Mouse (Mus musculus) spleen, postnatal 10 days (tissue): ENCODE data around the gene Wwp2.
"Not testable (repeated sequence)": the region's sequence is repeated elsewhere in the genome, so short reads cannot be mapped to it uniquely, and the experiment has no call there.

Experiments
- DNase-seq, 2 experiments: peaks; one replicate each; pipeline ENCODE4 v3.0.0; 2021 to 2022; ENCODE audit warnings: low spot score in 2 of 2

The Wwp2 gene

GRCm38 (mm10) chr8:107475613-107476012 lies 39.4 kb downstream of the Wwp2 start:
- DNase-seq = no peak

- not testable (repeated sequence) for DNase-seq
Measured at GRCm38 (mm10) chr8:107476786-107477185, 40.6 kb downstream of the Wwp2 start.

DNA sequence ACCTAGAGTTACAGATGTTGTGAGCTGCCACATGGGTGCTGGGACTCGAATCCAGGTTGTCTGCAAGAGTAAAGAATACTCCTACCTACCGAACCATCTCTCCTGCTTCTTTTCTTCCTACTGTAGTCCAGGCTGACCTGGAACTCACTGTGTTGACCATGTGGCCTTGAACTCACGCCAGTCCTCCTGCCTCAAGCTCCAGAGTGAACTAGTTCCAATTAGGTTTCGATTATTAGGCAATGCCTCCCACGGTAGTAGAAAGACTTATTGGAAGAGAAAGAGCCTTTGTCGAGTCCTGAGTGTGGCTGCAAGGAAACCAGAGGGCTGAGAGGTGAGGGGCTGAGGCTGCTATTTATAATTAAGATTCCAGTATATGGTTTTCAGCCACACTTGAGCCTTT lies 42.6 kb downstream of the Wwp2 start:
- DNase-seq = no peak

DNA sequence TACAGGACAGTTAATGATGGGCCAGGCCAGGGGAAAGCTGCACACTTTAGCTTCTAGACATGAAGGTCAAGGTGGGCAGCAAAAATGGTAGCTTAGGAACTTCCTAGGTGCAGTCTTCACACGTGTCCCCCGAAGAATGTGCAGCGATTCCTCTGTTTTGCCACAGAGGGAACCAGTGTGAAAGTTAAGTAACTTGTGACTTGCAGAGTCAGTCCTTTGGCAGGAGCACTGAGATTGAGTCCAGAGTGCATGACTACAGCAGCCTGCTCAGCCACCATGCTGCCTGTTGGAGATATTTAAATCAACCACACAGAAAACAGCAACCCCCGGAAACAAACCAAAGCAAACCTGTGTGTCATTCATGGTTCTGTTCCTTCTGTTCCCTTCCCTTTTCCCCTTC lies 44.3 kb downstream of the Wwp2 start:
- no peak for DNase-seq

DNA sequence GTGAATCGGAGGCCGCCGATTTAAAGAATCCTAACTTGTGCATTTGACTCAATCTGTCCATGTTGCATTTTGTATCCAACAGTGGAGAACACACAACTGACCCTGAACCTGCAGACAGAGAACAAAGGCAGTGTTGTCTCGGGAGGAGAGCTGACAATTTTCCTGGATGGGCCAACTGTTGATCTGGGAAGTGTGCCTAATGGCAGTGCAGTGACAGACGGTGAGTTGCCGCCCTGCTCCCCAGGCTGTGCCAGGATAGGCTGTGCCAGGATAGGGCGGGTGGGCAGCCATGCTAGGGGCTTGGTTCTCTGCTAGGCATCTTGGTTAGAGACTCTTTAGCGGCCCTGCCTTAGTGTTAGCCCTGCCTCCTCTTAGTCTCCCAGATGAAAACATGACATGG lies 47.1 kb downstream of the Wwp2 start:
- DNase-seq = no peak

- no peak for DNase-seq
Measured at GRCm38 (mm10) chr8:107484956-107485355, 48.8 kb downstream of the Wwp2 start.

GRCm38 (mm10) chr8:107488551-107488950 lies 52.4 kb downstream of the Wwp2 start:
- no peak for DNase-seq

- DNase-seq = no peak
Measured at GRCm38 (mm10) chr8:107489086-107489485, 52.9 kb downstream of the Wwp2 start.

DNA sequence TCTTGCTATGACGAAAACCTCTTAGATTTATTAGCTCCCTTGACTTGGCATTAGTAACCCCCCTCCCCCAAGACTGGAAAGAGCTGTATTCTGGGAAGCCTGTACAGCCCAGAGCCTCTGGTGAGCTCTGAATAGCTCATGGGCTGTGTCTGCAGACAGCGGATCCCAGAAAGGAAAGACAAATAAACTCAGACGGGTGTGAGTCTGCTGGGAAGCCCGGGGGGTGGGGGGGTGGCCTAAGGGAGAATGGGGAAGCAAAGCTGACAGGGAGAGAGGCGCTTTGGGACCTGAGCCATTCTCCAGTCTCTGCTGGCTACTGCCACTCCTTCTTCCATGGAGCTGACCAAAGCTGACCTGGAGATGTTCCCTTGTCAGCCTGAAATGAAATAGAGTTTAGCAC lies 53.8 kb downstream of the Wwp2 start:
- no peak for DNase-seq

DNA sequence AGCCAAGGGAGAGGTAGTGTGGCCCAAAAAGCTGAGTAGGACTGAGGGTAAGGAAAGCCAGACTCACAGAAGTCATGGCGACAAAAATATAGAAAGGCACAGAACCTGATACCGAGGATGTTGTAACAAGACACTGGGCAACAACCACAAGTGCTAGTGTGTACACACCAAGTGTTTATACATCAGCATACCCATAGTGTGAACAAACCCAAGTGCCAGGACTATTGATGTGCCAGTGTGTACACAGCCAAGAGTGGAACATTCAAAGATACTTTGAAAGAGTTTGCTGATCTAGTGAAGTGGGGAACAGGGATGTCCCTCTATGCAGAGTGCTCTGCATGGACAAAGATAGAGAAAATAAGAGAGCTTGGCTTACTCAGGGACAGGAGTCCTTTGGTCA lies 54.5 kb downstream of the Wwp2 start:
- no peak for DNase-seq

GRCm38 (mm10) chr8:107491212-107491611 lies 55.0 kb downstream of the Wwp2 start:
- DNase-seq = no peak

GRCm38 (mm10) chr8:107491831-107492230 lies 55.7 kb downstream of the Wwp2 start:
- no peak for DNase-seq

DNA sequence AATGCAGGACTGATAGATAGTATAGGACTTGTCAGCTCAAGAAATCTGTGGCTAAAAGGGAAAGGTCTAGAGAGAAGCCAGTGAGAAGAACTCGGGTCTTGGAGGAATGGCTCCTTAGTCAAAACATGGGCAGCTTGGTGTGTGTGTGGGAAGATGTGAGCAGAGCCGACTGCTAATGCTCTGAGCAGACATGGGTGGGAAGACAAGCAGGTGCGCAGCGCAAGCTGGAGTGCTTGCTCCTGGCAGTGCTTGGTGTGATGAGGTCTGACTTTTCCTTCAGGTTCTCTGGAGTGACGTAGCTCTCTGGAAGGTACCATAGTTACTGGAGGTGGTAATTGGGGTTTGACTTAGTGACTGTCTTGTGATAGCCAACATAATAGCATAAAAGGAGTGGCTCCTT lies 56.6 kb downstream of the Wwp2 start:
- DNase-seq = no peak

DNA sequence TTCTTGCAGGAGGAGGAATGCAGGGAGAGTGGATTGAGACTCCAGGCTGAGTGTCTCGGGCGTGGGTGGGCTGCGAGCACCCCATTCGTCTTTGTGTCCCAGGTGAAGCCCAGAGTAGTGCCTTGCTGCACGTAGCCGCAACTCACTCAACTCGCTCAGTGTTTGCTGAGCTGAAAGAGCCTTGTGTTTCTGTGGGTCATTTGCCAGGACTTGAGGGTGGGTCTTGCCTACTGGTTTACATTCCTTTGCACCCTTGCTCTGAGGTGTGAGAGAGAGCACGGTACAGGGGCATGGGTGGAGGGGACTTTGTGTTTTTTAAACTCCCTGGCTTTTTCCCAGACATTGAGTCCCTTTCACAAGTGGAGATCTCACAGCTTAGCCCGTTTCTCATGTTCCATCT lies 59.3 kb downstream of the Wwp2 start:
- DNase-seq = no peak

GRCm38 (mm10) chr8:107497708-107498107 lies 61.5 kb downstream of the Wwp2 start:
- no peak for DNase-seq

DNA sequence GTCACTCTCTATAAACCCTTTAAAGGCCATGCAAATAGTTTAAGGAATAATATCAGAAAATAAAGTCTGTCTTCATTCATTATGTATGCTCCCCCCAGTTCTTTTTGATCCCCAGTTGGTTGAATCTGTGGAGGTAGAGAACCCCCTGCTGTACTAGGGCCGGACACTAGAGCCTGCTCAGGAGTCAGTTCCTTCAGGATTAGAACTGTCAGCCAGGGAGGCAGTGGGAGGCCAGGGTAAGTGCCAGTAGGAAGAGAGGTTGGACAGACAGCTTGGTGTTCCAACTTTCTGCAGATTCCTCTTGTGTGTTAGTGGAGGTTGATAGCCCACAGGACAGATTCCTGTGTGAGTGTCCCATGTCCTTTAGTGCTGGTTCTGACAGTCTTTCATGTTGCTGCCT lies 62.2 kb downstream of the Wwp2 start:
- no peak for DNase-seq

DNA sequence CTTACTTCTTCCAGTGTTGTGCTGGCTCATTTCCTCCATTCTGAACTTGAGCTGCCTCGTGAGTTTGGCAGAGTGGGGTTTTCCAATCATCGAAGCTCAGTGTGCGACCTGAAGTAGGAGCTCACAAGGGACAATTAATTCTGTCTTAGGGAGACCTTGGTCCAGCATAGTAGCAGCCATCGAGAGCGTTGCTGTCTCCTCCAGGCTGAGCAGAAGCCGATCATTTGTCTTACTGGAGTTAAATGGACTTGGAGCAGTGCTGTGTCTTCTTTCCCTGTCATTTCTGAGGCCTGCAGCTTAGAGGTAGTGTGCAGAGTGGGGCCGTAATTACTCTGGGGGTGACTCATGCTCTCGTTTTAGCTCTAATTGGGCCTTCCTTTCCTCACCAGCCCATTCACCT lies 62.6 kb downstream of the Wwp2 start:
- DNase-seq = no peak

DNA sequence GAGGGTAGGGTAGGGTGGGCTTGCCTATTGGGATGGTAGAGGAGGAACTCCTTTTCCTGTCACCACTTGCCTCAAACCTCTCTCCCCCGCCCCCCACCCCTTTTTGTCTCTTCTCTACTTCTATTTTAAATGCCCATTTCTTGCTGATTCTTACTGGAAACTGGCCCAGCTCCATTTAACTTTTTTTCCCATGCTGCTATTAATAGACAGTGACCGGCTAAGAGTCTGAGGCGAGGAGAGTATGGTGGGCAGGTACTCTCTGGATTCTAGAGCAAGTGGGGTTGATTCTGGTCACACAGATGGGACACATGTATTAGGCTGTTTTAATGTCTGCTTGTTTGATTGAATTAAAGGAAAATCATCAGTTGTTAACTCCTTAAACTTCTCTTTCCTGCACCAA lies 63.4 kb downstream of the Wwp2 start:
- DNase-seq = no peak

DNA sequence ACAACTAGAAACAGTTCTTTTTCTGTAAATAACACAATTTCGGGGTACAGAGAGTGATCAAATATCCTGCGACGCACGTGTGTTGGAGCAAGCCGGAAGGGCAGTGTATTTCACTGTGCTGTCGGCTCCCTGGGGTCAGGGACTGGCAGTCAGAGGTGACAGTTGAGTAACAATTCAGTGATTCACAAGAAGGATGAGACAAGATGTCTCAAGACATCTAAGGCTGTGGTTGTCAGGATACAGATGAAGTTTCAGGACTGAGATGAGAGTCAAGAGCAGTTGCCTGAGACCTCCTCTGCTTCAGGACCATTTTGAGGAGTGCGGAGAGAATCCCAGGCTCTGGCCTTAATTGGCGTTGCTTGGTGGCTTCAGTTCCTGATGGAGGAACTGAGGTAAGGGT lies 66.2 kb downstream of the Wwp2 start:
- no peak for DNase-seq

DNA sequence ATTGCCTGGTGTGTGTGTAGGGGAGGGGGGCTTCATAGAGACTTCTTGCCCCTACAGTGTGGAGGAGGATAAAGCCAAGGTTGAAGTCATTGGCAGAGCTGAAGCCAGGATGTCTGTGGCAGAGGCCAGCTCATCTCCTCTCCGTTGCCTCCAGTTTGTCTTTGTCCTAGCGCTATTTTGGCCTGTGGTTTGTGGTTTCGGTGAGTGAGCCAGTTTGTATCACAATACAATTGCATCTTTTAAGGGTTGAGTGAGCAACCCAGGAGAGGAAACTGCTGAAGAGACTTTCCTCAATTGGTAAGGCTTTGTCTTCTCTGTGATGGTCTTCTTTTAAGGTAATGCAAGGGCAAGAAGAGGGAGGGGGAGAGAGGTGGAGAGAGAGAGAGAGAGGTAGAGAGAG lies 66.8 kb downstream of the Wwp2 start:
- peak in 1 of 2 experiments; percentile 36 for DNase-seq

DNA sequence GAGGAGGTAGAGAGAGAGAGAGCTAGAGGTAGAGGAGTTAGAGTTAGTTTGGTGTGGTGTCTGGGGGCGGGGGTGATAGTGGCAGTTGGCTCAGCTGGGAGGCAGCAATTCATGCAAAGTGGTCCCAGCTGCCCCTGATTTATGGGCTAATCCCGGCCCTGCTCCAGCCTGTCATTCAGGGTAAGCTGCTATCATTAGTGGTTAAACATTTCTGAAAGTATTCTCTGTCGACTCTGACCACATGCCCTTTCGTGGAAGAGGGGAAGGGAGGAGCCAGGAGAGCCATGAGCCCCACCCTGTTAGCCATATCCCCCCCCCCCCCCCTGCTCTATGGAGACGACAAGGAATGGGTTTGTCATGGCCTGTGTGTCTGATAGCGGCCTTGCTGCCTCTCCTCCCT lies 67.2 kb downstream of the Wwp2 start:
- DNase-seq = peak in 1 of 2 experiments; percentile 37

GRCm38 (mm10) chr8:107504239-107504985 lies 68.2 kb downstream of the Wwp2 start:
- peak in 1 of 2 experiments; percentile 31 for DNase-seq

- no peak for DNase-seq
Measured at GRCm38 (mm10) chr8:107505271-107505670, 69.1 kb downstream of the Wwp2 start.

GRCm38 (mm10) chr8:107507019-107507418 lies 70.9 kb downstream of the Wwp2 start:
- DNase-seq = no peak
